ENCODE assay signal across 29 mouse cellular contexts in genomic region chr11:94483921-94484320, GRCm38 (mm10). TPM values are rescaled to one million over a fixed set of nuclear protein-coding genes. Genes with fewer than 3 reads are reported as not detected.
DNase-seq lines count a peak whose midpoint lies in the region; ATAC-seq and TF ChIP-seq lines count a peak whose summit lies in the region.
"Had no signal": no experiment of that assay in that cellular context is flagged by ENCODE, and none has a peak within 500 bp of the region (broad histone marks: within the 10 kb centered on the region; RNA-seq: fewer than 3 reads in every experiment).

No protein-coding gene starts in this region.

- H3K4me2 ChIP-seq in stomach, postnatal 0 days (replicated peaks; ENCODE audit: low read depth) = no peak overlapping the region
- H3K4me2 ChIP-seq: embryonic facial prominence, embryonic 12.5 days; embryonic facial prominence, embryonic 15.5 days; heart, embryonic 12.5 days; heart, embryonic 15.5 days; hindbrain, embryonic 13.5 days; intestine, embryonic 15.5 days had no signal

- H3K9ac ChIP-seq in stomach, postnatal 0 days (ENCODE audit: low read length) = no peak overlapping the region
- H3K9ac ChIP-seq: embryonic facial prominence, embryonic 12.5 days; embryonic facial prominence, embryonic 15.5 days; forebrain, postnatal 0 days; heart, embryonic 12.5 days; heart, embryonic 15.5 days; hindbrain, embryonic 13.5 days; intestine, embryonic 15.5 days had no signal

- no peak for TF ChIP-seq POLR2A in cerebellum, adult 2 months (IDR thresholded peaks at IDR 0.05; ENCODE audit: borderline replicate concordance, insufficient read depth, low read length)

- 55% methylated on average over 14 of the region's 14 CpGs for WGBS in cerebellum, adult 2 months
- WGBS in limb, embryonic 10.5 days = 58% methylated on average over 14 of the region's 14 CpGs
- 81% methylated on average over 14 of the region's 14 CpGs for WGBS in stomach, postnatal 0 days

- H3K9me3 ChIP-seq in limb, embryonic 10.5 days (replicated peaks) = no peaks in the 10 kb centered on the region
- H3K9me3 ChIP-seq in stomach, postnatal 0 days (ENCODE audit: control insufficient read depth, low read length) = no peaks in the 10 kb centered on the region
- H3K9me3 ChIP-seq: embryonic facial prominence, embryonic 12.5 days; embryonic facial prominence, embryonic 15.5 days; G1E; heart, embryonic 12.5 days; heart, embryonic 15.5 days; hindbrain, embryonic 10.5 days; hindbrain, embryonic 13.5 days; intestine, embryonic 15.5 days had no signal

- no peak overlapping the region for H3K4me3 ChIP-seq in cerebellum, adult 2 months (replicated peaks; ENCODE audit: insufficient read depth, low read depth, low read length)
- 0 out of 2 replicates have a peak overlapping the region, but pooled peaks have one; percentile 9 for H3K4me3 ChIP-seq in limb, embryonic 10.5 days
- H3K4me3 ChIP-seq in stomach, postnatal 0 days (ENCODE audit: low read depth, low read length) = no peak overlapping the region
- H3K4me3 ChIP-seq: embryonic facial prominence, embryonic 12.5 days; embryonic facial prominence, embryonic 15.5 days; gastrocnemius, adult 2 months; heart, embryonic 12.5 days; heart, embryonic 15.5 days; hindbrain, embryonic 10.5 days; hindbrain, embryonic 13.5 days; intestine, embryonic 15.5 days had no signal

- H3K36me3 ChIP-seq in limb, embryonic 10.5 days = no peaks in the 10 kb centered on the region
- H3K36me3 ChIP-seq in stomach, postnatal 0 days (ENCODE audit: control insufficient read depth, insufficient read depth, low read length) = no peaks in the 10 kb centered on the region
- H3K36me3 ChIP-seq: embryonic facial prominence, embryonic 12.5 days; embryonic facial prominence, embryonic 15.5 days; G1E; heart, embryonic 12.5 days; heart, embryonic 15.5 days; hindbrain, embryonic 10.5 days; hindbrain, embryonic 13.5 days; intestine, embryonic 15.5 days had no signal

- no peak for TF ChIP-seq EP300 in stomach, postnatal 0 days (optimal IDR thresholded peaks at IDR 0.05)

- DNase-seq in cerebellum, adult 11 months = peak; percentile 50
- no peak for DNase-seq in cerebellum, postnatal 36 days
- peak in 1 of 2 experiments; percentile 47 for DNase-seq in cerebellum, adult 2 months
- peak; percentile 74 for DNase-seq in cerebellum, adult 9-11 months
- DNase-seq in limb, embryonic 10.5 days (ENCODE audit: low spot score) = no peak
- no peak for DNase-seq in adrenal gland, postnatal 36 days
- DNase-seq in stomach, postnatal 0 days (ENCODE audit: low spot score) = no peak
- DNase-seq: adrenal gland, postnatal 10 days; forebrain, postnatal 0 days; gastrocnemius, adult 2 months; gastrocnemius, postnatal 14 days; heart, adult 11 months; heart, postnatal 10 days; heart, postnatal 36 days had no signal

- no peaks in the 10 kb centered on the region for H3K27me3 ChIP-seq in cerebellum, adult 2 months (ENCODE audit: control insufficient read depth, insufficient read depth, low read length)
- peaks cover 36% of the 10 kb centered on the region for H3K27me3 ChIP-seq in limb, embryonic 10.5 days (ENCODE audit: low read depth, poor library complexity, severe bottlenecking)
- H3K27me3 ChIP-seq in stomach, postnatal 0 days (ENCODE audit: control insufficient read depth, insufficient read depth, low read length) = no peaks in the 10 kb centered on the region
- H3K27me3 ChIP-seq: intestine, embryonic 15.5 days; Patski had no signal

- no peak for ATAC-seq in cerebellum, adult (ENCODE audit: insufficient number of reproducible peaks, low FRiP score, low TSS enrichment)
- ATAC-seq in stomach, postnatal 0 days (ENCODE audit: low FRiP score, low TSS enrichment) = no peak
- ATAC-seq: forebrain, embryonic 14.5 days; forebrain, postnatal 0 days; hindbrain, embryonic 16.5 days; intestine, embryonic 15.5 days; Patski had no signal

- H3K27ac ChIP-seq in cerebellum, adult 2 months (ENCODE audit: insufficient read depth, low read length) = peak overlapping the region; percentile 1; the same call in 1 of the 2 replicates
- peak overlapping the region; percentile 42; the same call in 1 of the 2 replicates for H3K27ac ChIP-seq in limb, embryonic 10.5 days
- no peak overlapping the region for H3K27ac ChIP-seq in stomach, postnatal 0 days (replicated peaks)
- H3K27ac ChIP-seq: embryonic facial prominence, embryonic 12.5 days; embryonic facial prominence, embryonic 15.5 days; gastrocnemius, adult 2 months; heart, embryonic 15.5 days; hindbrain, embryonic 10.5 days; hindbrain, embryonic 13.5 days; intestine, embryonic 15.5 days had no signal

- TF ChIP-seq CTCF in cerebellum, adult 2 months (IDR thresholded peaks at IDR 0.05; ENCODE audit: borderline replicate concordance, insufficient read depth, low read depth, low read length) = no peak
- no peak for TF ChIP-seq CTCF in stomach, postnatal 0 days (IDR thresholded peaks at IDR 0.05; ENCODE audit: low read depth)

- H3K4me1 ChIP-seq in cerebellum, adult 2 months (ENCODE audit: control insufficient read depth, insufficient read depth, low read length) = peaks cover 23% of the 10 kb centered on the region
- peaks cover 41% of the 10 kb centered on the region for H3K4me1 ChIP-seq in limb, embryonic 10.5 days
- H3K4me1 ChIP-seq in stomach, postnatal 0 days (replicated peaks; ENCODE audit: control insufficient read depth, insufficient read depth) = no peaks in the 10 kb centered on the region
- H3K4me1 ChIP-seq: embryonic facial prominence, embryonic 12.5 days; heart, embryonic 12.5 days; hindbrain, embryonic 13.5 days had no signal

RNA-seq across cellular contexts. Expression of gene Spata20, which starts 2.1 kb away (rescaled TPM):
- 1.5 and 1.9 TPM in 2 replicates for polyA plus RNA-seq in cerebellum, adult 2 months (2012; rRNA removed)
- polyA plus RNA-seq in limb, embryonic 10.5 days (2016; fragmentation: Nextera tagmentation; extraction: Ambion mirVana) = 0.05 TPM in 1 of 2 replicates, not detected in the other
- total RNA-seq in adrenal gland, postnatal 36 days (2021) = not detected
- 0.05 and 0.18 TPM in 2 replicates for polyA plus RNA-seq in stomach, postnatal 0 days (2015; fragmentation: Nextera tagmentation; extraction: Ambion mirVana)
- total RNA-seq: adrenal gland, adult 18-20 months; adrenal gland, postnatal 10 days; common myeloid progenitor, adult 5-6 weeks; G1E; gastrocnemius, adult 2 months; gastrocnemius, postnatal 14 days had no signal
- polyA plus RNA-seq: forebrain, embryonic 11.5 days; G1E; heart, embryonic 12.5 days had no signal

RNA-seq across cellular contexts. Expression of gene Cacna1g, which starts 9.9 kb away (rescaled TPM):
- 199 and 248 TPM in 2 replicates for polyA plus RNA-seq in cerebellum, adult 2 months (2012; rRNA removed)
- polyA plus RNA-seq in limb, embryonic 10.5 days (2016; fragmentation: Nextera tagmentation; extraction: Ambion mirVana) = 12.7 and 21.4 TPM in 2 replicates
- total RNA-seq in adrenal gland, postnatal 36 days (2021) = 1 to 10 TPM in 1 of 2 experiments, under 1 TPM in 1; 0.50 to 1.1 TPM
- polyA plus RNA-seq in stomach, postnatal 0 days (2015; fragmentation: Nextera tagmentation; extraction: Ambion mirVana) = 1.8 and 2.0 TPM in 2 replicates
- total RNA-seq: common myeloid progenitor, adult 5-6 weeks had no signal
- polyA plus RNA-seq: G1E had no signal

RNA-seq across cellular contexts. Expression of gene Epn3, which starts 15.9 kb away (rescaled TPM):
- 31.1 and 35.9 TPM in 2 replicates for polyA plus RNA-seq in cerebellum, adult 2 months (2012; rRNA removed)
- 3.0 and 3.6 TPM in 2 replicates for polyA plus RNA-seq in limb, embryonic 10.5 days (2016; fragmentation: Nextera tagmentation; extraction: Ambion mirVana)
- 10 to 100 TPM; 13.5 to 25.9 TPM for total RNA-seq in adrenal gland, postnatal 36 days (2021)
- 53.4 and 60.1 TPM in 2 replicates for polyA plus RNA-seq in stomach, postnatal 0 days (2015; fragmentation: Nextera tagmentation; extraction: Ambion mirVana)
- total RNA-seq: common myeloid progenitor, adult 5-6 weeks; G1E had no signal
- polyA plus RNA-seq: G1E had no signal

RNA-seq across cellular contexts. Expression of gene Mycbpap, which starts 37.6 kb away (rescaled TPM):
- polyA plus RNA-seq in cerebellum, adult 2 months (2012; rRNA removed) = 3.6 and 4.9 TPM in 2 replicates
- 2.7 and 5.0 TPM in 2 replicates for polyA plus RNA-seq in limb, embryonic 10.5 days (2016; fragmentation: Nextera tagmentation; extraction: Ambion mirVana)
- 1 to 10 TPM; 3.6 to 9.7 TPM for total RNA-seq in adrenal gland, postnatal 36 days (2021)
- 1.4 and 1.9 TPM in 2 replicates for polyA plus RNA-seq in stomach, postnatal 0 days (2015; fragmentation: Nextera tagmentation; extraction: Ambion mirVana)
- total RNA-seq: G1E; gastrocnemius, adult 2 months had no signal
- polyA plus RNA-seq: G1E had no signal

Comparison
In these comparisons a context has a peak if more than half of its experiments do, and no peak if none do; other contexts are left out.
1. DNase-seq: peak in cerebellum, adult 11 months (single experiment) and cerebellum, adult 9-11 months (single experiment); none in cerebellum, postnatal 36 days (0 of 2), limb, embryonic 10.5 days (single experiment), adrenal gland, postnatal 36 days (0 of 2) and stomach, postnatal 0 days (single experiment).